Mouse (Mus musculus) intestine, embryonic 15.5 days (tissue): ENCODE data around the gene 4930556J24Rik. TPM values are rescaled to one million over a fixed set of nuclear protein-coding genes. Genes with fewer than 3 reads are reported as not detected.
"Not testable (repeated sequence)": the region's sequence is repeated elsewhere in the genome, so short reads cannot be mapped to it uniquely, and the experiment has no call there.

Source experiments
- ATAC-seq: fragments of 200-750 bp; cut with Nextera tagmentation; 2 replicates; pipeline ENCODE4 v1.8.0; 2017; ENCODE audit warnings: moderate TSS enrichment, moderate library complexity
- H3K27ac ChIP-seq: fragments of 300-500 bp; sonication (generic); 2 replicates; pipeline ENCODE4 v1.5.1; 2015; ENCODE audit warnings: mild to moderate bottlenecking, inconsistent platforms
- H3K27me3 ChIP-seq: fragments of 300-500 bp; sonication (generic); replicated peaks from 2 replicates; pipeline ENCODE4 v1.6.1; 2015; ENCODE audit warnings: inconsistent platforms
- H3K36me3 ChIP-seq: fragments of 300-500 bp; sonication (generic); 2 replicates; pipeline ENCODE4 v1.6.1; 2015; ENCODE audit warnings: inconsistent platforms
- H3K4me1 ChIP-seq: fragments of 300-500 bp; sonication (generic); replicated peaks from 2 replicates; pipeline ENCODE4 v1.6.1; 2015; ENCODE audit warnings: inconsistent platforms
- H3K4me2 ChIP-seq: fragments of 300-500 bp; sonication (generic); replicated peaks from 2 replicates; pipeline ENCODE4 v1.6.1; 2015; ENCODE audit warnings: mild to moderate bottlenecking, inconsistent platforms
- H3K4me3 ChIP-seq: fragments of 300-500 bp; sonication (generic); replicated peaks from 2 replicates; pipeline ENCODE4 v1.5.1; 2015; ENCODE audit warnings: inconsistent platforms
- H3K9ac ChIP-seq: fragments of 300-500 bp; sonication (generic); 2 replicates; pipeline ENCODE4 v1.6.1; 2015; ENCODE audit warnings: inconsistent platforms
- H3K9me3 ChIP-seq: fragments of 300-500 bp; sonication (generic); 2 replicates; pipeline ENCODE4 v1.6.1; 2016; ENCODE audit warnings: inconsistent platforms
- WGBS: fragments of 180-500 bp; shearing (Covaris S2); methylation state at CpG from one replicate; pipeline ENCODE4 v1.1.7; 2015; 5-methylcytosine and 5-hydroxymethylcytosine counted together
- polyA plus RNA-seq: library from polyadenylated mRNA; unstranded; fragments of >200 nt; fragmentation: Nextera tagmentation; extraction: Ambion mirVana; gene quantifications from 2 replicates; pipeline ENCODE4 v1.2.1, GENCODE M21; 2015

4930556J24Rik gene
- polyA plus RNA-seq, 1 experiment from 2014 or later: not detected

DNA sequence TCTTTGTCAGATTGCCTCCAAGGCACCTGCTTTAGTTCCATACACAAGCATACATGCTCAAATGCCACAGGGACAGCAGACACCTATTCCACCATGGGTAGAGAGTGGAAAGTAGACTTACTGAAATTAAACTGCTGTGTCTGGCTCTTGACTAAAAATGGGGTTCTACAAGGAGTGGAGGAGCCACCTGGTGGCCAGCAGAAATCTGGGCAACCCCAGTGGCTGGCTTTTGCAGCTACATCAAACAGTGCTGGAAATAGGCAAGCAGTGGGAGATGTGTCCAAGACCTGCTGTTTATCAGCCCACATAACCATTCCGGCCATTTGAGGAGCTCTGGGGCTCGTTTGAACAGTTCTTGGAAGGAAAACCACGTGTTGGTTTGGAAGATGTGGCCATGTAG lies 6.7 kb downstream of the 4930556J24Rik start:
- WGBS: 76% methylated on average over 3 of the region's 3 CpGs
- Histone ChIP-seq H3K36me3 (peaks cover 37% of the 10 kb centered on the region), H3K9me3 (no peaks in the 10 kb centered on the region), H3K4me1 (peaks cover 5% of the 10 kb centered on the region), H3K27ac (no peak overlapping the region), H3K4me3 (no peak overlapping the region), H3K27me3 (no peaks in the 10 kb centered on the region), H3K4me2 (no peak overlapping the region), H3K9ac (no peak overlapping the region)
- ATAC-seq: no peak

GRCm38 (mm10) chr11:3964416-3965172 lies 12.0 kb downstream of the 4930556J24Rik start:
- Histone ChIP-seq H3K27me3 (no peaks in the 10 kb centered on the region), H3K4me1 (peaks cover 5% of the 10 kb centered on the region), H3K27ac (peak overlapping the region; percentile 52), H3K9ac (peak overlapping the region; percentile 89), H3K4me3 (peak overlapping the region; percentile 69), H3K4me2 (peak overlapping the region; percentile 62), H3K36me3 (peaks cover 9% of the 10 kb centered on the region), H3K9me3 (no peaks in the 10 kb centered on the region)
- 12% methylated on average over 11 of the region's 11 CpGs for WGBS
- peak; percentile 4; the same call in 1 of the 2 replicates for ATAC-seq

DNA sequence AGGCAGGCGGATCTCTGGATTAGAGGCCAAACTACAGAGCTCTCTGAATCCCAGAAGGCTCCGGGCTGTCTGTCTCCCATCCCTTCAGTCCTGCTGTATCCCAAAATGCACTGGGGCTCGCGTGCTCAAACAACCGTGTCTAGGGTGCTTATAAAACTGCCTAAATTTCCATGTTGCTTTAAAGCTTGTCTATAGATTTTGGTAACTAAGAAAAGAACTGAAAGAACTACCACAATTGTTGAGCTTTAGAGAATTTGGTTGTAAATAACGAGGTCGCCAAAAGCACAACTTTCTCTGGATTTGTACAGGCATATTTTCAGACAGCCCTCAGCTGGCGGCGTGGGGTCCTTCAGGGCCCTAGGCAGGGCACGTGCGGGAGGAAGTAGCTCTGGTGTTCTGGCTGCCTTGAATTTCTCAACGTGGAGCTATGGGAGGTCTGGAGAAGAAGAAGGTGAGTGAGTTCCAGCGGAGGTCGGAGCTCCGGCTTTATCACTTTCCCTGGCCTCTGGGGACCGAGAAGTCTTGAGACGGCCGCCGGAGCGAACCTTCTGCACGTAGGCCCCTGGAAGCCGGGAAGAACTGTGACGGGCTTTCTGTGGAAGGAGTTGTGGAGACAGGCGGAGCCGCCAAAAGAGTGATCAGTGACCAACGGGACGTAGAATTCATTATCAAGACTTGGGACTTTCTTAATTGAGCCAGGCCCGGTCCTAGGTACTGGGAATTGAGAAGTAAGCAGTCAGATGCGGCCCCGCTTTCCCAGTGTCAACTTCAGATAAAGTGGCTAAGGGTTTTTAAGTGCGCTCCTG lies 12.8 kb downstream of the 4930556J24Rik start, which contains the start of gene Pes1:
Pes1 (plus strand) TSS at position 366 of the 806 bp plus-strand sequence.
- Histone ChIP-seq H3K4me2 (peak within 1 kb of the TSS; percentile 62), H3K4me1 (peaks cover 5% of the 10 kb centered on the region), H3K9me3 (no peaks in the 10 kb centered on the region), H3K27me3 (no peaks in the 10 kb centered on the region), H3K4me3 (peak within 1 kb of the TSS; percentile 69), H3K36me3 (peaks cover 5% of the 10 kb centered on the region; the same call in 1 of the 2 replicates), H3K9ac (peak within 1 kb of the TSS; percentile 89), H3K27ac (peak within 1 kb of the TSS; percentile 52)
- under 1% methylated on average over 31 of the region's 31 CpGs for WGBS
- peak; percentile 96 for ATAC-seq

- peak overlapping the region; percentile 69 for H3K4me3 ChIP-seq
- H3K27ac ChIP-seq: no peak overlapping the region
- no peaks in the 10 kb centered on the region for H3K9me3 ChIP-seq
- 81% methylated on average over 10 of the region's 10 CpGs for WGBS
- H3K4me2 ChIP-seq: peak overlapping the region; percentile 62
- H3K4me1 ChIP-seq: peaks cover 5% of the 10 kb centered on the region
- H3K9ac ChIP-seq: peak overlapping the region; percentile 21; the same call in 1 of the 2 replicates
- peaks cover under 1% of the 10 kb centered on the region; the same call in 1 of the 2 replicates for H3K36me3 ChIP-seq
- H3K27me3 ChIP-seq: no peaks in the 10 kb centered on the region
- peak; percentile 32 for ATAC-seq
These were observed 13.4 kb downstream of the 4930556J24Rik start for GRCm38 (mm10) chr11:3963155-3963554.

GRCm38 (mm10) chr11:3961761-3962160 lies 14.8 kb downstream of the 4930556J24Rik start:
- H3K9me3 ChIP-seq: no peaks in the 10 kb centered on the region
- peaks cover 5% of the 10 kb centered on the region for H3K4me1 ChIP-seq
- WGBS: 72% methylated on average over 3 of the region's 3 CpGs
- H3K4me3 ChIP-seq: no peak overlapping the region
- H3K9ac ChIP-seq: no peak overlapping the region
- ATAC-seq: no peak
- no peak overlapping the region for H3K27ac ChIP-seq
- H3K36me3 ChIP-seq: no peaks in the 10 kb centered on the region
- no peaks in the 10 kb centered on the region for H3K27me3 ChIP-seq
- no peak overlapping the region for H3K4me2 ChIP-seq

DNA sequence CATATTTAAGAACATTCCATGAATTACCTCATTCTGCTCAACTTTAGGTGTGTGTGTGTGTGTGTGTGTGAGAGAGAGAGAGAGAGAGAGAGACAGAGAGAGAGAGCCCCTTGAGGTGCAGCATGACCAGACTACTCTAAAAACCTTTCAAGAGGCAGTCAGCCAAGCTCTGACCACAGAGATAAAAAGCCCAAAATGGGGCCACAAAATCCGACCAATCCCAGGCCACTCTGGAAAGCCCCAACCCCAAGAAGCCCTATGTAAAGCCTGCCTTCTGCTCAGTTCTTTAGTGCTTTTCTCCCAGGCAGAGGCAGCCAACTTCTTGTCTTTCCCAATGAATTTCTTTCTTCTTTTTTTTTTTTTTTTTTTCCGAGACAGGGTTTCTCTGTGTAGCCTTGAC lies 15.7 kb downstream of the 4930556J24Rik start:
- Histone ChIP-seq H3K9ac (no peak overlapping the region), H3K4me3 (no peak overlapping the region), H3K4me1 (peaks cover 3% of the 10 kb centered on the region; the same call in 1 of the 2 replicates), H3K4me2 (no peak overlapping the region), H3K36me3 (no peaks in the 10 kb centered on the region), H3K9me3 (no peaks in the 10 kb centered on the region), H3K27me3 (no peaks in the 10 kb centered on the region), H3K27ac (no peak overlapping the region)
- ATAC-seq: no peak
- WGBS: 51% methylated on average over 2 of the region's 2 CpGs

- H3K4me1 ChIP-seq, H3K9me3 ChIP-seq, H3K4me2 ChIP-seq, ATAC-seq, H3K4me3 ChIP-seq, H3K27ac ChIP-seq, H3K36me3 ChIP-seq, H3K9ac ChIP-seq, H3K27me3 ChIP-seq: not testable (repeated sequence)
- WGBS: 75% methylated on average over 4 of the region's 4 CpGs
These were observed 21.2 kb downstream of the 4930556J24Rik start for GRCm38 (mm10) chr11:3955371-3955770.

DNA sequence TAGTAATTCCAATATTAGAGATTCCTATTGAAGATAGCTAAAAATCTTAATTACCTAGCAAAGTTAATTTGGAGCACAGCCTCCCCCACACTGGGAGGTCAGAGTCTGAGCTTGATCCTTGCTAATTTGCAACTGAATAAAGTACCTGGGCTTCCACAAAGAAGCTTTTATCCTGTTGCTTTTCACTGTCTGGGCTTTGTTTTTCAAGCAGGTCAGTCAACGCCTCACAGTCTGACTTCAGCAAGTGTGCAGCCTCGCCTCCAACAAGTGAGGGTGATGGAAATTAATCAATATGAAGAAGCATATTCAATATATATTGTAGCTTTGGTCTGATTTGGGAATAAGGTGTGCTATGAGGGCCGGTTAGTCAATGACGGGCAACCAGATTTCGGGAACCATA lies 21.7 kb downstream of the 4930556J24Rik start:
- not testable (repeated sequence) for H3K4me1 ChIP-seq, H3K27me3 ChIP-seq, H3K4me2 ChIP-seq, ATAC-seq, H3K4me3 ChIP-seq, H3K36me3 ChIP-seq, H3K9me3 ChIP-seq, H3K27ac ChIP-seq, H3K9ac ChIP-seq
- 85% methylated on average over 5 of the region's 5 CpGs for WGBS

DNA sequence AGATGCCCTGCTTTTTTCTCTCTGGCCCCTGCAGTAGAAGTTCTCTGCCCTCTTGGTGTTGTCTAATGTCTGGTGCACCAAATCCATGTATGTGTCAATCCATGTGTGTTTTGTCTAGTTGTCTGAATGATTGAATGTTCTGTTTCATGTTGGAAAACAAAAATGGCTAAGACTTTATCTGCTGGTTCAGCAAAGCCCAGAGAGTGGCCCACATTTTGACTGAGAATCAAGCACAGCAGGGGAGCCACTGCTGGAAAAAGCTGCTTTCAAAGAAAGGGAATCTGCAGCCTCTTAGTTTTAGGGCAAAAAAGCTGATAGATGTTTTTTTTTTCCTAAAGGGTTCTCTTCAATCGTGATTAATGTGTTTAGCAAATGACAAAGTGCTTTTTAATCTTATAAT lies 30.2 kb downstream of the 4930556J24Rik start:
- Histone ChIP-seq H3K4me2 (no peak overlapping the region), H3K9ac (no peak overlapping the region), H3K4me1 (no peaks in the 10 kb centered on the region), H3K36me3 (no peaks in the 10 kb centered on the region), H3K27me3 (0 out of 2 replicates have a peak, but pooled peaks cover 3% of the 10 kb centered on the region), H3K4me3 (no peak overlapping the region), H3K27ac (no peak overlapping the region), H3K9me3 (no peaks in the 10 kb centered on the region)
- ATAC-seq: no peak
- 27% methylated on average over 1 of the region's 1 CpGs for WGBS

GRCm38 (mm10) chr11:3941371-3941770 lies 35.2 kb downstream of the 4930556J24Rik start:
- Histone ChIP-seq H3K27me3 (0 out of 2 replicates have a peak, but pooled peaks cover 3% of the 10 kb centered on the region), H3K9me3 (no peaks in the 10 kb centered on the region), H3K4me3 (no peak overlapping the region), H3K4me1 (no peaks in the 10 kb centered on the region), H3K27ac (no peak overlapping the region), H3K36me3 (no peaks in the 10 kb centered on the region), H3K4me2 (no peak overlapping the region), H3K9ac (no peak overlapping the region)
- no peak for ATAC-seq
- WGBS: 88% methylated on average over 7 of the region's 7 CpGs

- H3K27me3 ChIP-seq: no peaks in the 10 kb centered on the region
- no peak overlapping the region for H3K4me3 ChIP-seq
- no peak overlapping the region for H3K9ac ChIP-seq
- 72% methylated on average over 13 of the region's 13 CpGs for WGBS
- no peaks in the 10 kb centered on the region for H3K4me1 ChIP-seq
- no peaks in the 10 kb centered on the region for H3K9me3 ChIP-seq
- H3K36me3 ChIP-seq: no peaks in the 10 kb centered on the region
- no peak for ATAC-seq
- no peak overlapping the region for H3K4me2 ChIP-seq
- H3K27ac ChIP-seq: no peak overlapping the region
These were observed 39.2 kb downstream of the 4930556J24Rik start for GRCm38 (mm10) chr11:3937321-3937874.

- Histone ChIP-seq H3K27ac (no peak overlapping the region), H3K4me3 (no peak overlapping the region), H3K9ac (no peak overlapping the region), H3K36me3 (no peaks in the 10 kb centered on the region), H3K9me3 (no peaks in the 10 kb centered on the region), H3K4me1 (0 out of 2 replicates have a peak, but pooled peaks cover 1% of the 10 kb centered on the region), H3K4me2 (no peak overlapping the region), H3K27me3 (no peaks in the 10 kb centered on the region)
- no peak for ATAC-seq
- 82% methylated on average over 3 of the region's 3 CpGs for WGBS
These were observed 40.3 kb downstream of the 4930556J24Rik start for GRCm38 (mm10) chr11:3936318-3936717.
